Mouse (Mus musculus) kidney, postnatal 14 days (tissue): ENCODE data around the gene Nkx6-1.

Experiments used
- DNase-seq: peaks from one replicate; pipeline ENCODE4 v3.0.0; 2022; ENCODE audit warnings: mixed read lengths

Gene Nkx6-1

GRCm38 (mm10) chr5:101658984-101659290, 5.9 kb downstream of the Nkx6-1 start:
- DNase-seq: no peak

GRCm38 (mm10) chr5:101658188-101658983, 6.4 kb downstream of the Nkx6-1 start:
- DNase-seq: no peak

- DNase-seq: no peak
Measured at GRCm38 (mm10) chr5:101657698-101658097, 7.1 kb downstream of the Nkx6-1 start.

GRCm38 (mm10) chr5:101656107-101656506, 8.7 kb downstream of the Nkx6-1 start:
- no peak for DNase-seq

GRCm38 (mm10) chr5:101655418-101655817, 9.4 kb downstream of the Nkx6-1 start:
- DNase-seq: no peak

- no peak for DNase-seq
Measured at GRCm38 (mm10) chr5:101647726-101648686, 16.8 kb downstream of the Nkx6-1 start.

- DNase-seq: no peak
Measured at GRCm38 (mm10) chr5:101646961-101647575, 17.7 kb downstream of the Nkx6-1 start.

- no peak for DNase-seq
Measured at GRCm38 (mm10) chr5:101645071-101645470, 19.7 kb downstream of the Nkx6-1 start.

GRCm38 (mm10) chr5:101638101-101638500, 26.7 kb downstream of the Nkx6-1 start:
- no peak for DNase-seq
